Mouse (Mus musculus): ENCODE results near the gene Fam83g. TPM values are rescaled to one million over a fixed set of nuclear protein-coding genes. Genes with fewer than 3 reads are reported as not detected.

Fam83g gene
- total and polyA plus RNA-seq, 3 experiments, result 19.1 to 63.7 (median 19.2) TPM

- H3K4me3 ChIP-seq (replicated peaks in 1 of 3; ENCODE audit: low read depth in 2 of 3, low read length in 2 of 3, poor library complexity in 1 of 3), result no peak overlapping the region
- in situ Hi-C loops (cut with MboI; ENCODE audit: low pct_ligation_motif_present, low pct_unique_long_range_greater_than_20kb, low sequenced_read_pairs) (loop anchor here (5.0 kb wide), 3 partner anchors 97 to 307 kb away; partner anchors contain the start of gene B9d1), dilution Hi-C loops (cut with MboI; ENCODE audit: extremely low pct_ligation_motif_present, extremely low pct_unique_long_range_greater_than_20kb, low sequenced_read_pairs) (no loop called here)
- no peaks in the 10 kb centered on the region for H3K79me2 ChIP-seq (replicated peaks; ENCODE audit: control insufficient read depth, extremely low read depth, insufficient read depth, poor library complexity, severe bottlenecking)
- DNase-seq (ENCODE audit: extremely low read depth), result no peak
- no peak overlapping the region for H3K4me2 ChIP-seq (ENCODE audit: insufficient read depth, low read depth, poor library complexity, severe bottlenecking)
- peaks cover 0 to 5% of the 10 kb centered on the region in 2 experiments for H3K36me3 ChIP-seq (replicated peaks in 1 of 2; ENCODE audit: control insufficient read depth in 1 of 2, insufficient read depth in 1 of 2, low read length in 1 of 2)
- no peak overlapping the region for H3K9ac ChIP-seq (ENCODE audit: insufficient read depth, low read depth)
- H3K4me1 ChIP-seq (ENCODE audit: control insufficient read depth in 1 of 2, insufficient read depth in 2 of 2), result peaks cover under 1 to 16% of the 10 kb centered on the region in 2 experiments; a peak in 3 of 4 replicates
- H3K27me3 ChIP-seq (replicated peaks), result no peaks in the 10 kb centered on the region
- TF ChIP-seq GABPA (IDR thresholded peaks at IDR 0.05; ENCODE audit: insufficient replicate concordance, low read depth, low read length), result no peak
- no peak for TF ChIP-seq RCOR1 (conservative IDR thresholded peaks at IDR 0.05; ENCODE audit: low read depth, low read length)
- TF ChIP-seq POLR2A (IDR thresholded peaks at IDR 0.05; ENCODE audit: low read depth, low read length), result no peak
- TF ChIP-seq PAX5 (IDR thresholded peaks at IDR 0.05; ENCODE audit: low read length), result no peak
- TF ChIP-seq ETS1 (conservative IDR thresholded peaks at IDR 0.05; ENCODE audit: low read depth, low read length), result no peak
- TF ChIP-seq EP300 (IDR thresholded peaks at IDR 0.05; ENCODE audit: low read length), result no peak
- TF ChIP-seq BHLHE40 (IDR thresholded peaks at IDR 0.05; ENCODE audit: low read depth, low read length), result no peak
- no peak for TF ChIP-seq ZMIZ1 (IDR thresholded peaks at IDR 0.05; ENCODE audit: low read depth, low read length)
- TF ChIP-seq MAFK (IDR thresholded peaks at IDR 0.05; ENCODE audit: insufficient replicate concordance, low read length), result no peak
- TF ChIP-seq MAX (IDR thresholded peaks at IDR 0.05; ENCODE audit: low read length), result no peak
- no peak for TF ChIP-seq NRF1 (IDR thresholded peaks at IDR 0.05; ENCODE audit: low read depth, low read length)
- H3K27ac ChIP-seq (ENCODE audit: insufficient read depth, low read depth), result no peak overlapping the region
- no peaks in the 10 kb centered on the region for H3K9me3 ChIP-seq (replicated peaks; ENCODE audit: low read length)
Measured at GRCm38 (mm10) chr11:61719387-61719786, 35.5 kb downstream of the Fam83g start.

GRCm38 (mm10) chr11:61719826-61720225 lies 35.9 kb downstream of the Fam83g start:
- in situ Hi-C loops (cut with MboI; ENCODE audit: low pct_ligation_motif_present, low pct_unique_long_range_greater_than_20kb, low sequenced_read_pairs), result loop anchor here (5.0 to 10.0 kb wide), 4 partner anchors 98 to 365 kb away; partner anchors contain the start of gene B9d1
- Histone ChIP-seq H3K4me1 (ENCODE audit: control insufficient read depth in 1 of 2, insufficient read depth in 2 of 2) (peaks cover 0 to 11% of the 10 kb centered on the region in 2 experiments; a peak in 2 of 4 replicates), H3K4me2 (ENCODE audit: insufficient read depth, low read depth, poor library complexity, severe bottlenecking) (no peak overlapping the region), H3K27ac (ENCODE audit: insufficient read depth, low read depth) (no peak overlapping the region), H3K79me2 (replicated peaks; ENCODE audit: control insufficient read depth, extremely low read depth, insufficient read depth, poor library complexity, severe bottlenecking) (no peaks in the 10 kb centered on the region), H3K27me3 (replicated peaks) (no peaks in the 10 kb centered on the region), H3K9me3 (replicated peaks; ENCODE audit: low read length) (no peaks in the 10 kb centered on the region), H3K4me3 (replicated peaks in 1 of 3; ENCODE audit: low read depth in 2 of 3, low read length in 2 of 3, poor library complexity in 1 of 3) (no peak overlapping the region), H3K36me3 (replicated peaks in 1 of 2; ENCODE audit: control insufficient read depth in 1 of 2, insufficient read depth in 1 of 2, low read length in 1 of 2) (peaks cover 0 to 6% of the 10 kb centered on the region in 2 experiments), H3K9ac (ENCODE audit: insufficient read depth, low read depth) (no peak overlapping the region)
- dilution Hi-C loops (cut with MboI; ENCODE audit: extremely low pct_ligation_motif_present, extremely low pct_unique_long_range_greater_than_20kb, low sequenced_read_pairs), result no loop called here
- no peak for TF ChIP-seq PAX5 (IDR thresholded peaks at IDR 0.05; ENCODE audit: low read length)
- TF ChIP-seq ZMIZ1 (IDR thresholded peaks at IDR 0.05; ENCODE audit: low read depth, low read length), result no peak
- no peak for DNase-seq (ENCODE audit: extremely low read depth)

GRCm38 (mm10) chr11:61720636-61721035 lies 36.7 kb downstream of the Fam83g start, which contains the start of gene Slc5a10:
Gene Slc5a10 (minus strand): TSS chr11:61720826.
- dilution Hi-C loops (cut with MboI; ENCODE audit: extremely low pct_ligation_motif_present, extremely low pct_unique_long_range_greater_than_20kb, low sequenced_read_pairs), result no loop called here
- in situ Hi-C loops (cut with MboI; ENCODE audit: low pct_ligation_motif_present, low pct_unique_long_range_greater_than_20kb, low sequenced_read_pairs), result loop anchor here (10.0 kb wide), 1 partner anchor 366 kb away; no protein-coding TSS in a partner anchor

More at GRCm38 (mm10) chr11:61720636-61721035, 36.7 kb downstream of the Fam83g start, which contains the start of gene Slc5a10:
- Histone ChIP-seq H3K27me3 (replicated peaks) (no peaks in the 10 kb centered on the region), H3K4me3 (replicated peaks in 1 of 3; ENCODE audit: low read depth in 2 of 3, low read length in 2 of 3, poor library complexity in 1 of 3) (no peak within 1 kb of the TSS), H3K4me1 (ENCODE audit: control insufficient read depth in 1 of 2, insufficient read depth in 2 of 2) (peaks cover 0 to 7% of the 10 kb centered on the region in 2 experiments; a peak in 1 of 4 replicates), H3K4me2 (ENCODE audit: insufficient read depth, low read depth, poor library complexity, severe bottlenecking) (no peak within 1 kb of the TSS), H3K9ac (ENCODE audit: insufficient read depth, low read depth) (no peak within 1 kb of the TSS), H3K79me2 (replicated peaks; ENCODE audit: control insufficient read depth, extremely low read depth, insufficient read depth, poor library complexity, severe bottlenecking) (no peaks in the 10 kb centered on the region), H3K9me3 (replicated peaks; ENCODE audit: low read length) (no peaks in the 10 kb centered on the region), H3K27ac (ENCODE audit: insufficient read depth, low read depth) (no peak within 1 kb of the TSS), H3K36me3 (replicated peaks in 1 of 2; ENCODE audit: control insufficient read depth in 1 of 2, insufficient read depth in 1 of 2, low read length in 1 of 2) (peaks cover 0 to 14% of the 10 kb centered on the region in 2 experiments)
- no peak for TF ChIP-seq SMC3 (IDR thresholded peaks at IDR 0.05; ENCODE audit: low read depth, low read length)
- TF ChIP-seq RAD21 (IDR thresholded peaks at IDR 0.05; ENCODE audit: low read depth, low read length), result no peak
- TF ChIP-seq MAZ (IDR thresholded peaks at IDR 0.05; ENCODE audit: low read depth, low read length), result no peak
- TF ChIP-seq ZC3H11A (IDR thresholded peaks at IDR 0.05; ENCODE audit: low read depth, low read length), result no peak
- no peak for TF ChIP-seq ZKSCAN1 (IDR thresholded peaks at IDR 0.05; ENCODE audit: borderline replicate concordance, low read depth, low read length)
- no peak for TF ChIP-seq ZMIZ1 (IDR thresholded peaks at IDR 0.05; ENCODE audit: low read depth, low read length)
- no peak for TF ChIP-seq CTCF (conservative IDR thresholded peaks at IDR 0.05 in 1 of 2, IDR thresholded peaks at IDR 0.05 in 1 of 2; ENCODE audit: low read depth in 2 of 2, low read length in 2 of 2)
- no peak for TF ChIP-seq GABPA (IDR thresholded peaks at IDR 0.05; ENCODE audit: insufficient replicate concordance, low read depth, low read length)
- no peak for TF ChIP-seq EP300 (IDR thresholded peaks at IDR 0.05; ENCODE audit: low read length)
- no peak for DNase-seq (ENCODE audit: extremely low read depth)

Measured in CH12.LX (cell line).